Mouse (Mus musculus) layer of hippocampus, postnatal 10 days (tissue): ENCODE measurements around the gene Tmem178b. TPM values are rescaled to one million over a fixed set of nuclear protein-coding genes. Genes with fewer than 3 reads are reported as not detected.

Experiments
- DNase-seq, 2 experiments: peaks; one replicate each; pipeline ENCODE4 v3.0.0; 2021; ENCODE audit warnings: low spot score in 2 of 2
- total RNA-seq, 2 experiments: library from RNA; stranded (reverse); gene quantifications; 2 replicates each; pipeline ENCODE4 v1.2.3; 2021

Tmem178b gene
- total RNA-seq, 2 experiments from 2014 or later, result 312 to 332 TPM

GRCm38 (mm10) chr6:40015185-40015584 is 142.1 kb downstream of the Tmem178b start:
- no peak for DNase-seq

- no peak for DNase-seq
Measured at GRCm38 (mm10) chr6:40015711-40016460, 142.8 kb downstream of the Tmem178b start.

- DNase-seq, result no peak
Measured at GRCm38 (mm10) chr6:40019396-40019795, 146.3 kb downstream of the Tmem178b start.

- DNase-seq, result peak; percentile 32 to 41
Measured at GRCm38 (mm10) chr6:40023592-40024335, 150.7 kb downstream of the Tmem178b start.

- DNase-seq, result no peak
Measured at GRCm38 (mm10) chr6:40024336-40024934, 151.4 kb downstream of the Tmem178b start.

GRCm38 (mm10) chr6:40032901-40033300 is 159.8 kb downstream of the Tmem178b start:
- no peak for DNase-seq

- no peak for DNase-seq
Measured at GRCm38 (mm10) chr6:40033935-40034334, 160.9 kb downstream of the Tmem178b start.

- DNase-seq, result peak; percentile 51 to 70
Measured at GRCm38 (mm10) chr6:40048969-40049908, 176.2 kb downstream of the Tmem178b start.

- DNase-seq, result no peak
Measured at GRCm38 (mm10) chr6:40049909-40050484, 176.9 kb downstream of the Tmem178b start.

- no peak for DNase-seq
Measured at GRCm38 (mm10) chr6:40051698-40052097, 178.6 kb downstream of the Tmem178b start.

- no peak for DNase-seq
Measured at GRCm38 (mm10) chr6:40052593-40052992, 179.5 kb downstream of the Tmem178b start.

- DNase-seq, result no peak
Measured at GRCm38 (mm10) chr6:40059466-40059865, 186.4 kb downstream of the Tmem178b start.

- no peak for DNase-seq
Measured at GRCm38 (mm10) chr6:40061327-40062189, 188.5 kb downstream of the Tmem178b start.

GRCm38 (mm10) chr6:40062190-40062501 is 189.1 kb downstream of the Tmem178b start:
- no peak for DNase-seq

- DNase-seq, result no peak
Measured at GRCm38 (mm10) chr6:40063438-40063837, 190.4 kb downstream of the Tmem178b start.

GRCm38 (mm10) chr6:40063899-40064298 is 190.8 kb downstream of the Tmem178b start:
- DNase-seq, result no peak

- no peak for DNase-seq
Measured at GRCm38 (mm10) chr6:40064342-40064741, 191.3 kb downstream of the Tmem178b start.

- no peak for DNase-seq
Measured at GRCm38 (mm10) chr6:40068467-40068866, 195.4 kb downstream of the Tmem178b start.

- no peak for DNase-seq
Measured at GRCm38 (mm10) chr6:40071007-40071406, 197.9 kb downstream of the Tmem178b start.

- DNase-seq, result no peak
Measured at GRCm38 (mm10) chr6:40076089-40076488, 203.0 kb downstream of the Tmem178b start.
